Mouse (Mus musculus): ENCODE data around the gene Ubxn1.

Ubxn1 gene

DNA sequence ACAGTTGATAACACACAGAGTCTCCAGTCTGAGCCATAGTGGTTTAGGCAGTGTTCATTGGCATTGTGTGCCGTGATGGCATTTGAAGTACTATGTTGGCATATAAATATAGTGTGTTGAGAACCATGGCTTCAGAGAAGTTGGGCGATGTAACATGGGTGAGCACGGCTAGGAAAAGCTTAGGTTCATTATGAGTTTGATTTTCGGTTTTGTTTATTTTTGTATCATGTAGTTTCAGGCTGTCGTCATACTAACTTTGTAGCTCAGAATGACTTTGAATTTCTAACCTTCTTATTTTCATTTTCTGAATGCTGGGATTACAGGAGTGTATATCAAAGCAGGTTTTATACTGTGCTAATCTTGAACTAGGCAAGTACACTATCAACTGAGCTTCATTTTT, 32.1 kb downstream of the Ubxn1 start:
- no peak for DNase-seq

DNA sequence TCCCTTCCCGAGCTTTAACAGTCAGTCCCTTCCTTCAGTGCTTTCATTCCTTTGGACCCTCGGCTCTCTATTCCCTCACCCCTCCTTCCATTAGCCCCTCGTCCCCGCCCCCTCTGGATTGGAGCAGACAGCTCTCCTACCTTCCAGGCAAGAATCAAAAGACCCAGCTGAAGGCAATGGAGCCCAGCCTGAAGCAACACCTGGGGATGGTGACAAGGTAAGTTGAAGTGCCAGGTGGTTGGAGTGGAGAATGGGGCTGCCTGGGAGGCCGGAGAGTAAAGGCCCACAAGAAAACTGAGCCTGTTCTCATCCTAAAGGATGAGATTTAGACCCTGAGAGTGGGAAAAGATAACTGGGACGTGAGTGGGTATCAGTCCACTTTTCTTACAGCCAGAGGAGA, 37.2 kb downstream of the Ubxn1 start:
- DNase-seq, result no peak

DNA sequence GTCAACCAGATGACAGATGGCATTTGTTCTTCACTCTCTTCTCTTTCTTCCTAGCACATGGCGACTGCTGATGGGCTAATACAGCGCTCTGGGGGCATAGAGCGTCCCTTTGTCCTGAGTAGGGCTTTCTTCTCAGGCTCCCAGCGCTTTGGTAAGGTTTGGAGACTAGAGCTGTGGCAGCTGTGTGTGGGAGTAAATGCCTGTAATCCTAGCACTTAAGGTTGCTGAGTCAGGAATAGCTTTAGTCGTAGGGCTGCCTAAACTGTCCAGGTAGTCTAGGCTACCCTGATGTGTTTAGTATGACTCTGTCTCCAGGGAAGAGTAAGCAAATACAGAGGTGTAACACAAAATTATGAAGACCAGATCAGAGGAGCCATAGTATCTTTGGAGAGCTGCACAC, 40.5 kb downstream of the Ubxn1 start:
- no peak for DNase-seq

DNA sequence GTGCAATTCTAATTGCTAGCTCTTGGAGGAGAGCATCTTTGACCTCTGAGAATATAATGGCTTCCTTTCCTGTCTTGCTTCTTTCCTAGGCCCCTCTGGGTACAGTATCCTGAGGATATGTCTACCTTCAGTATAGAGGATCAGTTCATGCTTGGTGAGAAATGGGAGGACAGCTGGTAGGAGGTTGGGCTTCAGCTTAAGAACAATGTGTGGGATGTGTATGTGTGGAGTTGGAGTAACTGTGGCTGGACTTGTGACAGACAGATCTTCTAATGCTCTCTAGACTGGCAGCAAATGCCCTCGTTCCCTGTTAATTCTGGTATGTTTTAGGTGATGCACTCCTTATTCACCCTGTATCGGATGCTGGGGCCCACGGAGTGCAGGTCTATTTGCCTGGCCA, 42.9 kb downstream of the Ubxn1 start:
- no peak for DNase-seq

DNA sequence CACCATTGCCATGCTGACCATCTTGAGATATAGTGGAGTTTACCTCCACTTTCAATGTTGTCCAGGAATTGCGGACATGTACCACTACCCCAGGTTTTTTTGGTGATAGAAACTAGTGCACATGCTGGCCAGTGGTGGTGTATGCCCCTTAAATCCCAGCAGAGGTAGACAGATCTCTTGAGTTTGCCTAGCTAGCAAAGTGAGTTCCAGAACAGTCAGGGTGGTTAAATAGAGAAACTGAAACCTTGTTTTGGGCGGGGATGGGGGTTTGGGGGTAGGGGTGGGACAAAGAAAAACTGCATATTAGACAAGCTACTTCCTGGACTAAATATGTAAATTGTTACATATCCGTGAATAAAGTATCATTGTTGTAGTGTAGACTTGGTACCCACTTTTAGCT, 47.7 kb downstream of the Ubxn1 start:
- no peak for DNase-seq

DNA sequence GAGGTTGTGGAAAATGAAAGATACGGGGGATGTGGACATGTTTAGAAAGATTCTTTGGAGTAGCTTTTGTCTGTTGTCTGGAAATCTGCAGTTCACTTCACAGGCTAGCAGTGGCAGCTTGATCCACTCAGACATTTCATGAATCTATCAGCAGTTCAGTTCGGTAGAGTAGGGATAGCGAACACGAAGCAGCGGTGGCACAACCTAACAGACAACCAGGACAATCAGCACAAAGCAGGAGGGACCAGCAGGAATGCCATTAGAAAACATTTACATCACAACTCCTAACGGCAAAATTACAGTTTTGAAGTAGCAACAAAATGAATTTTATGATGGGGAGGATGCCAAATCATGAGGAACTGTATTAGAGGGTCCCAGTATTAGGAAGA, 48.4 kb downstream of the Ubxn1 start:
- DNase-seq, result no peak

DNA sequence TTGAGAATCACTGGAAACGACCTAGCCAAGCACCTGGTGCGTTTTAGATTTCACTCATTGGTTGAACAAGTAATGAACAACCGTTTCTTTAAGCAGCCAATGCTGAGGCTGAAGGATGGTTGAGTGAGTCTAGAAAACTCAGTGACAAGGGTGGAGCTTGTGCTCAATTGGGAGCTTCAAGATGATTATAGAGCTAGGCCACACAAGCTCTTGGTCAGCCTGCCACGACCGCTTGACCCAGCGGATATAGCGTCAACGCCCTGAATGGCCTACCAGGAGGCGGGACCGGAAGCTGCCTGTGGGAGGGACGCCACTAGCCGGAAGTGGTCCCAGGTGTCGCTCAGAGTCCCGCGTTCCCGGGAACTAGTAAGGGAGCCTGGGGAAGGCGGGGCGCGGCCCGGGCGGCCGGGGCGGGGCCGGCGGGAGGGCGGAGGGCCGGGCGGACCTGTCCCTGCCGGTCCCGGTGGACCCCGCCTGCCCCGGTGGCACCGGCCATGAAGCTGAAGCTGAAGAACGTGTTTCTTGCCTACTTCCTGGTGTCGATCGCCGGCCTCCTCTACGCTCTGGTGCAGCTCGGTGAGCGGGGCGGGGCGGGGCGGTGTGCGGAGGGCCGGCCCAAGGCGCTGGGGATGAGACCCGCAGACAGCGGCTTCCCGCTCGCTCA, 48.9 kb downstream of the Ubxn1 start, which contains the start of gene B3gat3:
Gene B3gat3 (plus strand): TSS at position 302 of the 664 bp plus-strand sequence.
- peak; percentile 95 to 96 for DNase-seq

DNA sequence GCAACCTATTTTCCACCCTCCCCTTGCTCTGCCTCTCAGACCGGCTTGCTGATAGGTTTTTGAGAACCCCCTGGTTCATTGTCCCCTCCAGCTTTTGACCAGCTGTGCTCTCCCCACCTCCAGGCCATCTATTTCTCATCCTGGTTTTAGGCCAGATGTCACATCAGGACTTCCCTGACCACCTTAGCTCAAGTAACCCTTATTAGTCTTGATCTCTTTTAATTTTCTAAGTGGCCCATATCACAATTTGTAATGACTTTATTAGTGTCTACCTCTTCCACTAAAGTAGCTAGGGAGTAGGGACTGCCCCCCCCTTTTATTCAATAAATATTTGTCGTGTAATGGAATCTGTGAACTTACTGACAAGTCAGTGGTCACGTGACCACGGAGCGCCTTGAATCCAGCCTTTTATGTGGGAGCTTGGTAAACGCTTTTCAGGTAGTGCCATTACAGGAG, 49.6 kb downstream of the Ubxn1 start:
- DNase-seq, result peak in 1 of 2 experiments; percentile 25

DNA sequence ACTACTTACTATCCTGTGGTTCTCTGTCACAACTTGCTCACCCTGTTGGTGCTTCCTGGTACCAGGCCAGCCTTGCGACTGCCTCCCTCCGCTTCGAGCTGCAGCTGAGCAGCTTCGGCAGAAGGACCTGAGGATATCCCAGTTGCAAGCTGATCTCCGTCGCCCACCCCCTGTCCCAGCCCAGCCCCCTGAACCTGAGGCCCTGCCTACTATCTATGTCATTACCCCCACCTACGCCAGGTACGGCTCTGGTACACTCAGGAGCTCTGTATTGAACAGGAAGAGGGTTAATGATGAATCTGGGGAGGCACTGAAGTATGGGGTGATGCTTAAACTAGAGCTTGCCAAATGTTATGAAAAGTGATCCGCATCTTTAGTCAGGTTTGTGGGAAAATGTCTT, 50.4 kb downstream of the Ubxn1 start:
- DNase-seq, result no peak
